Mouse (Mus musculus) bone marrow macrophage, adult 2 months (primary cell): ENCODE results near the gene Milr1.

Experiments
- CTCF ChIP-seq: IDR thresholded peaks from 2 replicates; pipeline ENCODE4 v1.5.1; 2012; ENCODE audit warnings: low read depth, mild to moderate bottlenecking, low read length, moderate library complexity
- POLR2A ChIP-seq: IDR thresholded peaks from 2 replicates; pipeline ENCODE4 v1.6.1; 2012; ENCODE audit warnings: mild to moderate bottlenecking, low read depth, low read length, borderline replicate concordance

DNA sequence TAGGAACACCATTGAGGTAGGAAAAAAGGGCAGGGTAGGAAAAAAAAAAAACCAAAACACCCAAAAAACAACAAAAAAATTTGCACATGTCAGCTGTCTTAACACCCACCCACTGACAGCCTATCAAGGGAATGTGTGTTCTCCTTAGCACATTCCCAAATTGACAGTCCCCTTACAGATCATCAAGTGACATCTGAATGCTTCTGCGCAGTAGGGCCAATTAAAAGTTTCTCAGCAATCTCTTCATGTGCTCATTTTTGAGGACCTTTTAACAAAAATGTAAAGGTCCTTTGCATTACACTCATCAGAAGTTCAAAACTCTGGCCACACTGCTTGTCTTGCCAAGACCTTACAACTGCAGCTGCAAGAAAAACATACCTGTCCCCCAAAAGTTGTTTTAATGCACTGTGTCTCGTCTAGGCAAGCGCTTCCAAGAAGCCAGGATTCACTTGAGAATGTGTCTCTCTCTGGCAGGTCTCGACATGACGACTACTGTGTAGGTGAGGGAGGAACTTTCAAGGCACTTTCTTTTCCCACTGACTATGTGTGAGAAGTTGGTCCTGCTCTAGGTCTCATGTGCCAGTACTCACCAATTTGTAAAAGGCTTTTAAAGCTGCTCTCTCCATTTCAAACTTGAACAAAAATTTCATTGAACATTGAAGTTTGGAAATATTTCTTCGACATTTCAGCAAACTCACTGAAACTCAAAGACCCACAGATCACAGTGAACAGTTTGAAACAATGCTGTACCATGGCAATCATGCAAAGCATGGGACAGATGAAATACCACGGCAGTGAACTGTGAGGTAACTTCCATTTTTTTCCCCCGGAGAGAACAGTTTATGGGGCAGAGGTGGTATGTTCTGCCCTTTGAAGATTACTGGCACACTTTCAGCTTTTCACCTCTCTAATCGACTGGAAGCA lies 32.1 kb downstream of the Milr1 start:
- TF ChIP-seq POLR2A: no peak
- TF ChIP-seq CTCF: no peak
